Mouse (Mus musculus) liver, embryonic 14.5 days (tissue): ENCODE measurements at regions not wholly inside any gene's neighbourhood (a gene's known extent, or its start where the extent isn't known, plus 50 kb on each side); places are given as distances from the start of the nearest gene placed in this dataset.

ENCODE experiments used
- CTCF ChIP-seq: IDR thresholded peaks from 2 replicates; pipeline ENCODE4 v1.5.1; 2016; ENCODE audit warnings: antibody characterized with exemption, low read depth, control low read depth
- EP300 ChIP-seq: IDR thresholded peaks from 2 replicates; pipeline ENCODE4 v1.6.1; 2016; ENCODE audit warnings: antibody characterized with exemption, low read depth

- TF ChIP-seq CTCF (no peak), EP300 (no peak)
Observed at GRCm38 (mm10) chr13:38851820-38852219, 108.9 kb downstream of the Slc35b3 start.
